Mouse (Mus musculus): Measurements from ENCODE around the gene Bbip1. TPM values are rescaled to one million over a fixed set of nuclear protein-coding genes. Genes with fewer than 3 reads are reported as not detected.

The Bbip1 gene
- polyA plus RNA-seq, 1 experiment from 2014 or later: 52.8 TPM

DNA sequence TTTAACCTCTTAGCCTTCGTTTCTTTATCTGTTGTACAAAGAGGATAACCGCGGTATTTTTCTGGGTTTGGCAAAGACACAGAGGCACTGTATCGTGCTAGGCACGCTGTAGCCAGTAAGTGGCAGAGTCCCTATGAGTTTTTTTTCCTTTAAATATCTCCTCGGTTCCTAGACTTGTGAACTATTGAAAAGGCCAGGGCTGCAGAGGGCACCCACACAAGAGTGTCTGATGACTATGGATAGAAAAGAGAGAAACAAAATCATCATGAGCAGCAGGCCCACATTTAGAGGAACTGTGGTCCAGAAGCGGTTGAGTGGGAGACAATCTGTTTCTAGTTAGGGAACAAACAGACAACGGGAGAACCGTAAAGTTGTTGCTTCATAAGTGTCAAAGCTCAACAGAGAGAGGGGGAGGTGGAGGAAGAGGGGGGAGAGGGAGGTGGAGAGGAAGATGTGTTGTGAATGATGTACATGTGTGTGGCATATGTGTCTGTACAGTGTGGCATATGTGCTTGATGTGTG is 51.5 kb downstream of the Bbip1 start:
- Histone ChIP-seq H3K9me3 (ENCODE audit: control insufficient read depth, low read length) (no peaks in the 10 kb centered on the region), H3K36me3 (ENCODE audit: control insufficient read depth, insufficient read depth, low read length) (no peaks in the 10 kb centered on the region), H3K4me2 (replicated peaks; ENCODE audit: low read depth) (no peak overlapping the region), H3K4me1 (replicated peaks; ENCODE audit: control insufficient read depth, insufficient read depth) (peaks cover 25% of the 10 kb centered on the region), H3K27ac (replicated peaks) (peak overlapping the region; percentile 88), H3K27me3 (ENCODE audit: control insufficient read depth, insufficient read depth, low read length) (no peaks in the 10 kb centered on the region), H3K4me3 (ENCODE audit: low read depth, low read length) (no peak overlapping the region), H3K9ac (ENCODE audit: low read length) (0 out of 2 replicates have a peak overlapping the region, but pooled peaks have one; percentile 27)
- 37% methylated on average over 9 of the region's 9 CpGs for WGBS
- no peak for ATAC-seq (ENCODE audit: low FRiP score, low TSS enrichment)
- no peak for DNase-seq (ENCODE audit: low spot score)
- TF ChIP-seq CTCF (IDR thresholded peaks at IDR 0.05; ENCODE audit: low read depth): no peak
- TF ChIP-seq EP300 (optimal IDR thresholded peaks at IDR 0.05): no peak

DNA sequence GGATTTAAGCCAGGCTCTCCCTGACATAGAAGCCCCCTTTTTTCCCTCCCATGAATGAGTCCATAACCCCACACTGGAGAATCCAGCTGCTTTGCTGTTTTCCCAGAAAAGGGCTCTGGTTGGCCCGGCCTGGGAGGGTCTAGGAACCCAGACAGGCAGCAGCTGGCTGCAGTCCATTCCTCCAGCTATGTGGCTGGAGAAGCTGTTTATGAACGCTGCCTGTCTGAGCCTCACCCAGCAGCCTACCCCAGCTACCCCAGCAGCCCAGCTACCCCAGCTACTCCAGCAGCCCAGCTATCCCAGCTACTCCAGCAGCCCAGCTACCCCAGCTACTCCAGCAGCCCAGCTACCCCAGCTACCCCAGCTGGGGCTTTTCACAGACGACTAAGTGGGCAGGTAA is 52.4 kb downstream of the Bbip1 start, which contains the start of gene Pdcd4:
Gene Pdcd4, plus strand, starts transcription at position 171 of the 400 bp plus-strand sequence.
- WGBS: 18% methylated on average over 3 of the region's 3 CpGs
- H3K4me2 ChIP-seq (replicated peaks; ENCODE audit: low read depth): no peak within 1 kb of the TSS
- ATAC-seq (ENCODE audit: low FRiP score, low TSS enrichment): peak; percentile 43; the same call in 1 of the 2 replicates

DNA sequence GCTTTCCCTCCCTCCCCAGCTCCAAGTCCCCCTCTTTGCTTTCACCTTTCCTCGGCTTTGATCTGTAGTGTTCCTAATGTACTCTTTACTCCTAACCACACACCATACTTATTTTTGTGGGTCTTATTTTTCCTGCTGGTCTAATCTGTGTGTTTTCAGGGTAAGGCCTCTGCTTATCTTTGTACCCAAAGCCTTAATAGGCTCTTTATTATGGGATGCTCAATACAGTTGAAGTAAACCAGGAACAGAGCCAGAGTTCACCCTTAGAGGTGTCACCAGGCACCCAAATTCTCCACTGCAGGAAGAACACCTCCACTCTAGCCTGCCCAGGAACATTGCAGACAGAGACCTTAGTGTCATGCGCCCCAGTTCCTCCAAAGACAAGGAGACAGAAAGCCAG is 52.9 kb downstream of the Bbip1 start:
- ATAC-seq (ENCODE audit: low FRiP score, low TSS enrichment): peak; percentile 25; the same call in 1 of the 2 replicates
- no peak for TF ChIP-seq CTCF (IDR thresholded peaks at IDR 0.05; ENCODE audit: low read depth)
- TF ChIP-seq EP300 (optimal IDR thresholded peaks at IDR 0.05): no peak
- Histone ChIP-seq H3K9me3 (ENCODE audit: control insufficient read depth, low read length) (no peaks in the 10 kb centered on the region), H3K27me3 (ENCODE audit: control insufficient read depth, insufficient read depth, low read length) (no peaks in the 10 kb centered on the region), H3K4me3 (ENCODE audit: low read depth, low read length) (no peak overlapping the region), H3K9ac (ENCODE audit: low read length) (no peak overlapping the region), H3K4me2 (replicated peaks; ENCODE audit: low read depth) (no peak overlapping the region), H3K4me1 (replicated peaks; ENCODE audit: control insufficient read depth, insufficient read depth) (peaks cover 25% of the 10 kb centered on the region), H3K36me3 (ENCODE audit: control insufficient read depth, insufficient read depth, low read length) (no peaks in the 10 kb centered on the region), H3K27ac (replicated peaks) (peak overlapping the region; percentile 88)
- no peak for DNase-seq (ENCODE audit: low spot score)
- 54% methylated on average over 2 of the region's 2 CpGs for WGBS

More for the DNA sequence above, 52.4 kb downstream of the Bbip1 start, which contains the start of gene Pdcd4:
- peak; percentile 57 for DNase-seq (ENCODE audit: low spot score)
- Histone ChIP-seq H3K27me3 (ENCODE audit: control insufficient read depth, insufficient read depth, low read length) (no peaks in the 10 kb centered on the region), H3K4me1 (replicated peaks; ENCODE audit: control insufficient read depth, insufficient read depth) (peaks cover 25% of the 10 kb centered on the region), H3K9me3 (ENCODE audit: control insufficient read depth, low read length) (no peaks in the 10 kb centered on the region), H3K27ac (replicated peaks) (peak within 1 kb of the TSS; percentile 88), H3K4me3 (ENCODE audit: low read depth, low read length) (no peak within 1 kb of the TSS), H3K9ac (ENCODE audit: low read length) (peak within 1 kb of the TSS; percentile 38; the same call in 1 of the 2 replicates), H3K36me3 (ENCODE audit: control insufficient read depth, insufficient read depth, low read length) (no peaks in the 10 kb centered on the region)
- TF ChIP-seq EP300 (optimal IDR thresholded peaks at IDR 0.05): no peak
- no peak for TF ChIP-seq CTCF (IDR thresholded peaks at IDR 0.05; ENCODE audit: low read depth)

DNA sequence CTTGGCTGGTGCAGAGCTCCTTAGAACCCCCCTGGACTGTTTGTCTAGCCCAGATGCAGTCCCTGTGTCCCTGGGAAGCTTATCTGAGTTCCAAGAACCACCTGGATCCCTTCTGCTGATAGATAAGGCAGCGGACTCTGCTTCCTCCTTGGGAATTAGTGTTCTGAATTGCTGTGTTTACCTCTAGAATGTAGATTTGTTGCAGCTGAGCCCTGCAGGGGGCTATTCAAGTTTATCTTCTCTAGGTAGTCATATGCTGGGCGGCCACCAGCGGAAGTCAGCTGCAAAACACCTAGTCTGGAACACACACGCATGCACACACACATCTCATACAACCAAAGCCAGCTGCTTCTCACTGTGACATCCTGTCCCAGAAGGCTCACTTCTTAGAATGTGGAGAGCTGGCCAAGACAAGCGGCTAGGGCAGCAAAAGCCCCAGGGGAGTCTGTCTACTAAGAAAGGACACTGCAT is 53.6 kb downstream of the Bbip1 start:
- peak overlapping the region; percentile 88 for H3K27ac ChIP-seq (replicated peaks)
- DNase-seq (ENCODE audit: low spot score) (peak; percentile 57), ATAC-seq (ENCODE audit: low FRiP score, low TSS enrichment) (peak; percentile 27; the same call in 1 of the 2 replicates)
- no peak overlapping the region for H3K9ac ChIP-seq (ENCODE audit: low read length)
- WGBS: 62% methylated on average over 5 of the region's 5 CpGs
- H3K9me3 ChIP-seq (ENCODE audit: control insufficient read depth, low read length): no peaks in the 10 kb centered on the region
- TF ChIP-seq CTCF (IDR thresholded peaks at IDR 0.05; ENCODE audit: low read depth): 0 out of 2 replicates have a peak, but pooled peaks have one; percentile 11
- no peak for TF ChIP-seq EP300 (optimal IDR thresholded peaks at IDR 0.05)
- peaks cover 25% of the 10 kb centered on the region for H3K4me1 ChIP-seq (replicated peaks; ENCODE audit: control insufficient read depth, insufficient read depth)
- no peaks in the 10 kb centered on the region for H3K27me3 ChIP-seq (ENCODE audit: control insufficient read depth, insufficient read depth, low read length)
- no peak overlapping the region for H3K4me2 ChIP-seq (replicated peaks; ENCODE audit: low read depth)
- H3K4me3 ChIP-seq (ENCODE audit: low read depth, low read length): no peak overlapping the region
- H3K36me3 ChIP-seq (ENCODE audit: control insufficient read depth, insufficient read depth, low read length): no peaks in the 10 kb centered on the region

DNA sequence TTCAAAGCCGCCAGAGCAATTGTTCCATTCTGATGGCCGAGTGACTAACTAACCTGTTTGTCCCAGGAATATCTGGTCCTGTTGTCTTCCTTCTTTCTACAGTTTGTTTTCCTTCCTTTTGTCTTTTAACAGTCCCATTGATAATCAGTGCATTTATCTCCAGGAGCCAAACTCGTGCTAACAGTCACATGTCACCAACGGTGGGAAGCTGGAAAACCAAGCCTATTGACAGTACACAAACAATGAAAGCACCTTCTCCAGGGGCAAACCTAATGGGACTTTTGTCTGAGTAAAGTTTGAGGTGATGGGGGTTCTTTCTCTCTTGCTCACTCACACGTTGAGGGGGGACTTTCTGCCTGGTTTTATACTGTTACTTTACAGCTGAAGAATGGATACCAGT is 54.2 kb downstream of the Bbip1 start:
- no peaks in the 10 kb centered on the region for H3K36me3 ChIP-seq (ENCODE audit: control insufficient read depth, insufficient read depth, low read length)
- WGBS: 53% methylated on average over 5 of the region's 5 CpGs
- DNase-seq (ENCODE audit: low spot score) (peak; percentile 15), ATAC-seq (ENCODE audit: low FRiP score, low TSS enrichment) (no peak)
- no peak overlapping the region for H3K4me3 ChIP-seq (ENCODE audit: low read depth, low read length)
- H3K27ac ChIP-seq (replicated peaks): peak overlapping the region; percentile 88
- H3K27me3 ChIP-seq (ENCODE audit: control insufficient read depth, insufficient read depth, low read length): no peaks in the 10 kb centered on the region
- H3K9ac ChIP-seq (ENCODE audit: low read length): no peak overlapping the region
- H3K9me3 ChIP-seq (ENCODE audit: control insufficient read depth, low read length): no peaks in the 10 kb centered on the region
- peaks cover 25% of the 10 kb centered on the region for H3K4me1 ChIP-seq (replicated peaks; ENCODE audit: control insufficient read depth, insufficient read depth)
- TF ChIP-seq EP300 (optimal IDR thresholded peaks at IDR 0.05) (no peak), CTCF (IDR thresholded peaks at IDR 0.05; ENCODE audit: low read depth) (no peak)
- no peak overlapping the region for H3K4me2 ChIP-seq (replicated peaks; ENCODE audit: low read depth)

DNA sequence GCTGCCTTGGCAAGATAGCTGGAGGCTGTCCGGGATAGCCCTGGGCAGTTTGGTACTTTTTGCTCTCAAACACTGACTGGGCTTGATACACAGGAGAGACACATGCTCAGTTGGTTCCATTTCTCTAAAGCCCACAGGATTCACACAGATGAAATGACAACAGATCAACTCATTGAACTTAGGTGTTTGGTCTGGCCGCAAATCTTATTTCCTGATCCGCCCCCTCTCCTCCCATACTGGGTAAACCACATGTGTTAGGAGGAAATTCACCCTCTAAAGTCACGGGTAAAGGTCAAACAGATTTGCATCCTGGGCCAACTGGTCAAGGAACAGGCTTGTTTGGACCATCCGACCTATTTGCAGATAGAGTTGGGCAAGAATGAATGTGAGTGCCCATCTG is 54.9 kb downstream of the Bbip1 start:
- no peak for TF ChIP-seq EP300 (optimal IDR thresholded peaks at IDR 0.05)
- TF ChIP-seq CTCF (IDR thresholded peaks at IDR 0.05; ENCODE audit: low read depth): no peak; the same call in 1 of the 2 replicates
- Histone ChIP-seq H3K9ac (ENCODE audit: low read length) (no peak overlapping the region), H3K27ac (replicated peaks) (no peak overlapping the region), H3K4me3 (ENCODE audit: low read depth, low read length) (no peak overlapping the region), H3K4me2 (replicated peaks; ENCODE audit: low read depth) (no peak overlapping the region), H3K36me3 (ENCODE audit: control insufficient read depth, insufficient read depth, low read length) (no peaks in the 10 kb centered on the region), H3K27me3 (ENCODE audit: control insufficient read depth, insufficient read depth, low read length) (no peaks in the 10 kb centered on the region), H3K9me3 (ENCODE audit: control insufficient read depth, low read length) (no peaks in the 10 kb centered on the region), H3K4me1 (replicated peaks; ENCODE audit: control insufficient read depth, insufficient read depth) (peaks cover 23% of the 10 kb centered on the region)
- 0 out of 2 replicates have a peak, but pooled peaks have one; percentile 23 for ATAC-seq (ENCODE audit: low FRiP score, low TSS enrichment)
- DNase-seq (ENCODE audit: low spot score): peak; percentile 31
- 66% methylated on average over 5 of the region's 5 CpGs for WGBS

Measured in stomach, postnatal 0 days (tissue).